Comparison of ENCODE assay signal across 8 mouse cellular contexts in genomic region chr17:84274163-84274562, GRCm38 (mm10).
DNase-seq lines count a peak whose midpoint lies in the region; ATAC-seq and TF ChIP-seq lines count a peak whose summit lies in the region.
"Had no signal": no experiment of that assay in that cellular context is flagged by ENCODE, and none has a peak within 500 bp of the region (broad histone marks: within the 10 kb centered on the region; RNA-seq: fewer than 3 reads in every experiment).

No protein-coding gene starts in this region.

- no peak overlapping the region for H3K4me2 ChIP-seq in lung, postnatal 0 days (replicated peaks; ENCODE audit: low read depth, low read length)
- no peak overlapping the region for H3K4me2 ChIP-seq in hindbrain, embryonic 15.5 days
- H3K4me2 ChIP-seq in stomach, embryonic 14.5 days (replicated peaks; ENCODE audit: low read depth, low read length) = no peak overlapping the region

- H3K27me3 ChIP-seq in lung, postnatal 0 days (replicated peaks; ENCODE audit: insufficient read depth, low read length) = no peaks in the 10 kb centered on the region
- no peaks in the 10 kb centered on the region for H3K27me3 ChIP-seq in hindbrain, embryonic 15.5 days
- no peaks in the 10 kb centered on the region for H3K27me3 ChIP-seq in stomach, embryonic 14.5 days (ENCODE audit: control insufficient read depth, insufficient read depth, low read length)

- H3K4me1 ChIP-seq in lung, postnatal 0 days (ENCODE audit: insufficient read depth, low read depth, low read length) = peaks cover 37% of the 10 kb centered on the region; the same call in 1 of the 2 replicates
- H3K4me1 ChIP-seq in hindbrain, embryonic 15.5 days (replicated peaks) = peaks cover 18% of the 10 kb centered on the region
- H3K4me1 ChIP-seq in stomach, embryonic 14.5 days (ENCODE audit: control insufficient read depth, insufficient read depth, low read length) = peaks cover 34% of the 10 kb centered on the region

- 56% methylated on average over 6 of the region's 6 CpGs for WGBS in lung, postnatal 0 days
- WGBS in hindbrain, embryonic 15.5 days = 32% methylated on average over 6 of the region's 6 CpGs
- 31% methylated on average over 6 of the region's 6 CpGs for WGBS in stomach, embryonic 14.5 days

- no peak overlapping the region for H3K4me3 ChIP-seq in lung, postnatal 0 days (ENCODE audit: low read depth, low read length)
- H3K4me3 ChIP-seq in hindbrain, embryonic 15.5 days = no peak overlapping the region
- no peak overlapping the region for H3K4me3 ChIP-seq in stomach, embryonic 14.5 days (ENCODE audit: low read depth, low read length)

- no peaks in the 10 kb centered on the region for H3K36me3 ChIP-seq in lung, postnatal 0 days (ENCODE audit: insufficient read depth, low read length)
- no peaks in the 10 kb centered on the region for H3K36me3 ChIP-seq in hindbrain, embryonic 15.5 days
- H3K36me3 ChIP-seq in stomach, embryonic 14.5 days (ENCODE audit: control insufficient read depth, insufficient read depth, low read length) = no peaks in the 10 kb centered on the region

- peak; percentile 35 for DNase-seq in lung, postnatal 0 days (ENCODE audit: low spot score)
- no peak for DNase-seq in lung, postnatal 14 days
- peak; percentile 54 for DNase-seq in fibroblast of lung, adult 2 months (ENCODE audit: low read depth)
- no peak for DNase-seq in urinary bladder, postnatal 36 days (ENCODE audit: low spot score in 2 of 2)
- no peak for DNase-seq in liver

- peak overlapping the region; percentile 35; the same call in 1 of the 2 replicates for H3K27ac ChIP-seq in lung, postnatal 0 days (ENCODE audit: low read length)
- H3K27ac ChIP-seq in hindbrain, embryonic 15.5 days (replicated peaks) = peak overlapping the region; percentile 62
- H3K27ac ChIP-seq in stomach, embryonic 14.5 days (ENCODE audit: low read length) = peak overlapping the region; percentile 34; the same call in 1 of the 2 replicates

- no peak for ATAC-seq in lung, postnatal 0 days
- ATAC-seq in hindbrain, embryonic 15.5 days (ENCODE audit: low FRiP score, low read depth) = peak; percentile 68
- no peak for ATAC-seq in stomach, embryonic 14.5 days (ENCODE audit: insufficient number of reproducible peaks, insufficient read depth, low FRiP score, low read depth)
- ATAC-seq: activated CD4-positive, CD25-positive, alpha-beta regulatory T cell, adult 4 months had no signal

- no peak for TF ChIP-seq EP300 in lung, postnatal 0 days (IDR thresholded peaks at IDR 0.05)

- no peaks in the 10 kb centered on the region for H3K9me3 ChIP-seq in lung, postnatal 0 days (ENCODE audit: low read length)
- no peaks in the 10 kb centered on the region for H3K9me3 ChIP-seq in hindbrain, embryonic 15.5 days
- no peaks in the 10 kb centered on the region for H3K9me3 ChIP-seq in stomach, embryonic 14.5 days (ENCODE audit: control insufficient read depth, low read depth, low read length)

- TF ChIP-seq CTCF in lung, postnatal 0 days (IDR thresholded peaks at IDR 0.05) = 0 out of 2 replicates have a peak, but pooled peaks have one; percentile 4

- H3K9ac ChIP-seq in lung, postnatal 0 days (replicated peaks; ENCODE audit: low read depth) = no peak overlapping the region
- no peak overlapping the region for H3K9ac ChIP-seq in hindbrain, embryonic 15.5 days
- H3K9ac ChIP-seq in stomach, embryonic 14.5 days (replicated peaks; ENCODE audit: low read depth, low read length) = no peak overlapping the region

Comparison
In these comparisons a context has a peak if more than half of its experiments do, and no peak if none do; other contexts are left out.
1. DNase-seq: peak in lung, postnatal 0 days (single experiment) and fibroblast of lung, adult 2 months (single experiment); none in lung, postnatal 14 days (single experiment), urinary bladder, postnatal 36 days (0 of 2) and liver (single experiment).
2. Peak in every context shown above with its lines, with median percentiles within 50 percentile points of each other: H3K27ac ChIP-seq.